In genomic region chr8:94964828-94965227, GRCm38 (mm10) we compare ENCODE assay signal across 16 mouse cellular contexts. TPM values are rescaled to one million over a fixed set of nuclear protein-coding genes. Genes with fewer than 3 reads are reported as not detected.
DNase-seq lines count a peak whose midpoint lies in the region; ATAC-seq and TF ChIP-seq lines count a peak whose summit lies in the region.
"Had no signal": no experiment of that assay in that cellular context is flagged by ENCODE, and none has a peak within 500 bp of the region (broad histone marks: within the 10 kb centered on the region; RNA-seq: fewer than 3 reads in every experiment).

No protein-coding gene starts in this region.

- no peak overlapping the region for H3K27ac ChIP-seq in lung, embryonic 15.5 days
- H3K27ac ChIP-seq in liver, embryonic 14.5 days = peak overlapping the region; percentile 95
- no peak overlapping the region for H3K27ac ChIP-seq in stomach, embryonic 16.5 days (ENCODE audit: low read length)
- H3K27ac ChIP-seq: limb, embryonic 15.5 days; midbrain, embryonic 13.5 days; neural tube, embryonic 13.5 days had no signal

- no peaks in the 10 kb centered on the region for H3K36me3 ChIP-seq in lung, embryonic 15.5 days
- no peaks in the 10 kb centered on the region for H3K36me3 ChIP-seq in liver, embryonic 14.5 days (replicated peaks; ENCODE audit: control insufficient read depth, insufficient read depth, low read depth)
- no peaks in the 10 kb centered on the region for H3K36me3 ChIP-seq in stomach, embryonic 16.5 days (ENCODE audit: control insufficient read depth, insufficient read depth, low read length)
- H3K36me3 ChIP-seq: limb, embryonic 15.5 days; midbrain, embryonic 13.5 days; neural tube, embryonic 13.5 days had no signal

- TF ChIP-seq EP300 in liver, embryonic 14.5 days (IDR thresholded peaks at IDR 0.05; ENCODE audit: low read depth) = peak; percentile 99

- DNase-seq in embryo, embryonic 10 days (ENCODE audit: low spot score) = peak; percentile 27
- DNase-seq in embryo, embryonic 9.5 days (ENCODE audit: extremely low spot score) = no peak
- no peak for DNase-seq in lung, postnatal 14 days
- peak; percentile 88 to 92 (median 91) for DNase-seq in liver, embryonic 14.5 days (ENCODE audit: low read depth in 3 of 3, low spot score in 3 of 3)
- no peak for DNase-seq in gastrocnemius, adult 8-10 months (ENCODE audit: low spot score in 2 of 2)
- DNase-seq in heart, postnatal 10 days = no peak
- DNase-seq: adrenal gland, postnatal 36 days; cerebellum, postnatal 36 days; heart, adult 11 months had no signal

- H3K4me3 ChIP-seq in lung, embryonic 15.5 days = no peak overlapping the region
- H3K4me3 ChIP-seq in liver, embryonic 14.5 days (ENCODE audit: insufficient read depth in 1 of 2, low read depth in 2 of 2, low read length in 2 of 2) = peak overlapping the region; percentile 22 to 25; a peak in 3 of 4 replicates
- H3K4me3 ChIP-seq in stomach, embryonic 16.5 days (replicated peaks; ENCODE audit: low read length) = no peak overlapping the region
- H3K4me3 ChIP-seq: limb, embryonic 15.5 days; midbrain, embryonic 13.5 days; neural tube, embryonic 13.5 days had no signal

- no peaks in the 10 kb centered on the region for H3K27me3 ChIP-seq in lung, embryonic 15.5 days
- no peaks in the 10 kb centered on the region for H3K27me3 ChIP-seq in liver, embryonic 14.5 days (ENCODE audit: control insufficient read depth, insufficient read depth, low read length)
- no peaks in the 10 kb centered on the region for H3K27me3 ChIP-seq in stomach, embryonic 16.5 days (ENCODE audit: control insufficient read depth, insufficient read depth, low read length)
- H3K27me3 ChIP-seq: limb, embryonic 15.5 days; midbrain, embryonic 13.5 days; neural tube, embryonic 13.5 days; Patski had no signal

- H3K4me1 ChIP-seq in lung, embryonic 15.5 days = peaks cover 18% of the 10 kb centered on the region
- peaks cover 54 to 73% of the 10 kb centered on the region in 2 experiments for H3K4me1 ChIP-seq in liver, embryonic 14.5 days (replicated peaks; ENCODE audit: control insufficient read depth in 2 of 2, insufficient read depth in 2 of 2, low read length in 1 of 2)
- peaks cover 5% of the 10 kb centered on the region for H3K4me1 ChIP-seq in stomach, embryonic 16.5 days (ENCODE audit: control insufficient read depth, insufficient read depth, low read length)
- H3K4me1 ChIP-seq: midbrain, embryonic 13.5 days had no signal

- peak; percentile 29; the same call in 1 of the 2 replicates for ATAC-seq in lung, embryonic 15.5 days (ENCODE audit: borderline replicate concordance, extremely low read depth, low FRiP score, low TSS enrichment)
- ATAC-seq in liver, embryonic 14.5 days (ENCODE audit: insufficient read depth) = peak; percentile 93
- ATAC-seq in stomach, embryonic 16.5 days (ENCODE audit: insufficient read depth, low FRiP score) = peak; percentile 57; the same call in 1 of the 2 replicates
- ATAC-seq: hindbrain, embryonic 16.5 days; midbrain, embryonic 13.5 days; Patski had no signal

- no peak overlapping the region for H3K9ac ChIP-seq in lung, embryonic 15.5 days
- peak overlapping the region; percentile 67 for H3K9ac ChIP-seq in liver, embryonic 14.5 days (replicated peaks)
- H3K9ac ChIP-seq in stomach, embryonic 16.5 days (ENCODE audit: low read length) = no peak overlapping the region
- H3K9ac ChIP-seq: limb, embryonic 15.5 days; midbrain, embryonic 13.5 days; neural tube, embryonic 13.5 days had no signal

- no peak for TF ChIP-seq CTCF in liver, embryonic 14.5 days (IDR thresholded peaks at IDR 0.05; ENCODE audit: low read depth)

- H3K4me2 ChIP-seq in lung, embryonic 15.5 days = no peak overlapping the region
- peak overlapping the region; percentile 64 for H3K4me2 ChIP-seq in liver, embryonic 14.5 days (ENCODE audit: low read depth)
- H3K4me2 ChIP-seq in stomach, embryonic 16.5 days (ENCODE audit: low read depth, low read length) = no peak overlapping the region
- H3K4me2 ChIP-seq: limb, embryonic 15.5 days; midbrain, embryonic 13.5 days; neural tube, embryonic 13.5 days had no signal

- no peaks in the 10 kb centered on the region for H3K9me3 ChIP-seq in lung, embryonic 15.5 days
- H3K9me3 ChIP-seq in liver, embryonic 14.5 days (ENCODE audit: control insufficient read depth, low read length) = no peaks in the 10 kb centered on the region
- H3K9me3 ChIP-seq in stomach, embryonic 16.5 days (replicated peaks; ENCODE audit: control insufficient read depth, low read length) = no peaks in the 10 kb centered on the region
- H3K9me3 ChIP-seq: limb, embryonic 15.5 days; midbrain, embryonic 13.5 days; neural tube, embryonic 13.5 days had no signal

- WGBS in lung, embryonic 15.5 days = 23% methylated on average over 10 of the region's 10 CpGs
- WGBS in liver, embryonic 14.5 days (ENCODE audit: insufficient replicate concordance) = under 1% methylated on average over 10 of the region's 10 CpGs
- WGBS in stomach, embryonic 16.5 days = 26% methylated on average over 10 of the region's 10 CpGs

- intact Hi-C loops in heart, postnatal 10 days (cut with DNase I) = no loop called here

RNA-seq across cellular contexts. Expression of gene Adgrg1, which starts 9.7 kb away (rescaled TPM):
- polyA plus RNA-seq in lung, embryonic 15.5 days (2015; fragmentation: Nextera tagmentation; extraction: Ambion mirVana) = 35.4 and 35.6 TPM in 2 replicates
- polyA plus RNA-seq in liver, embryonic 14.5 days (2012; rRNA removed) = 46.8 and 55.8 TPM in 2 replicates
- 41.1 and 59.5 TPM in 2 replicates for polyA plus RNA-seq in liver, embryonic 14.5 days (2014; fragmentation: Nextera tagmentation; extraction: Ambion mirVana)
- polyA plus RNA-seq in stomach, embryonic 16.5 days (2015; fragmentation: Nextera tagmentation; extraction: Ambion mirVana) = 51.1 and 65.2 TPM in 2 replicates
- 10 to 100 TPM; 11.1 to 18.9 (median 12.8) TPM for total RNA-seq in gastrocnemius, adult 8-10 months (2022)
- 10 to 100 TPM; 36.6 to 61.8 TPM for total RNA-seq in heart, postnatal 10 days (2021)

RNA-seq across cellular contexts. Expression of gene Adgrg5, which starts 41.3 kb away (rescaled TPM):
- polyA plus RNA-seq in lung, embryonic 15.5 days (2015; fragmentation: Nextera tagmentation; extraction: Ambion mirVana) = 0.29 and 0.36 TPM in 2 replicates
- 0.45 and 0.54 TPM in 2 replicates for polyA plus RNA-seq in liver, embryonic 14.5 days (2012; rRNA removed)
- 0.14 and 0.67 TPM in 2 replicates for polyA plus RNA-seq in liver, embryonic 14.5 days (2014; fragmentation: Nextera tagmentation; extraction: Ambion mirVana)
- polyA plus RNA-seq in stomach, embryonic 16.5 days (2015; fragmentation: Nextera tagmentation; extraction: Ambion mirVana) = 0.44 and 0.45 TPM in 2 replicates
- total RNA-seq in gastrocnemius, adult 8-10 months (2022) = under 1 TPM in 1 of 4 experiments, not detected in 3; 0.09 TPM
- total RNA-seq in heart, postnatal 10 days (2021) = under 1 TPM; 0.31 to 0.42 TPM
- polyA plus RNA-seq: Patski had no signal

RNA-seq across cellular contexts. Expression of gene Ccdc102a, which starts 46.9 kb away (rescaled TPM):
- polyA plus RNA-seq in lung, embryonic 15.5 days (2015; fragmentation: Nextera tagmentation; extraction: Ambion mirVana) = 28.7 and 29.3 TPM in 2 replicates
- 2.2 and 2.6 TPM in 2 replicates for polyA plus RNA-seq in liver, embryonic 14.5 days (2012; rRNA removed)
- 2.7 and 2.8 TPM in 2 replicates for polyA plus RNA-seq in liver, embryonic 14.5 days (2014; fragmentation: Nextera tagmentation; extraction: Ambion mirVana)
- 10.9 and 14.8 TPM in 2 replicates for polyA plus RNA-seq in stomach, embryonic 16.5 days (2015; fragmentation: Nextera tagmentation; extraction: Ambion mirVana)
- total RNA-seq in gastrocnemius, adult 8-10 months (2022) = 1 to 10 TPM; 2.5 to 3.5 (median 3.1) TPM
- 10 to 100 TPM; 15.3 to 16.0 TPM for total RNA-seq in heart, postnatal 10 days (2021)

RNA-seq across cellular contexts. Expression of gene Adgrg3, which starts 52.7 kb away (rescaled TPM):
- polyA plus RNA-seq in lung, embryonic 15.5 days (2015; fragmentation: Nextera tagmentation; extraction: Ambion mirVana) = 4.3 and 5.2 TPM in 2 replicates
- polyA plus RNA-seq in liver, embryonic 14.5 days (2012; rRNA removed) = 8.3 and 9.6 TPM in 2 replicates
- 4.9 and 5.8 TPM in 2 replicates for polyA plus RNA-seq in liver, embryonic 14.5 days (2014; fragmentation: Nextera tagmentation; extraction: Ambion mirVana)
- 3.2 and 3.7 TPM in 2 replicates for polyA plus RNA-seq in stomach, embryonic 16.5 days (2015; fragmentation: Nextera tagmentation; extraction: Ambion mirVana)
- total RNA-seq in gastrocnemius, adult 8-10 months (2022) = under 1 TPM in 3 of 4 experiments, not detected in 1; 0.13 to 0.27 (median 0.18) TPM
- total RNA-seq in heart, postnatal 10 days (2021) = 1 to 10 TPM; 2.0 to 3.4 TPM

Comparison
In these comparisons a context has a peak if more than half of its experiments do, and no peak if none do; other contexts are left out.
1. DNase-seq: peak in embryo, embryonic 10 days (single experiment) and liver, embryonic 14.5 days (3 of 3); none in embryo, embryonic 9.5 days (single experiment), lung, postnatal 14 days (single experiment), gastrocnemius, adult 8-10 months (0 of 2) and heart, postnatal 10 days (0 of 2).
2. ATAC-seq: peak in every context shown above with its lines; median percentile 93 in liver, embryonic 14.5 days; 57 in stomach, embryonic 16.5 days; 29 in lung, embryonic 15.5 days.
3. H3K4me3 ChIP-seq: peak in liver, embryonic 14.5 days (2 of 2); none in lung, embryonic 15.5 days (single experiment) and stomach, embryonic 16.5 days (single experiment).